Mouse (Mus musculus): Measurements from ENCODE around the gene Klhl23.

Gene Klhl23

GRCm38 (mm10) chr2:69830116-69830515 is 8.4 kb downstream of the Klhl23 start:
- no peak for DNase-seq

- no peak for DNase-seq
These were observed 15.7 kb downstream of the Klhl23 start for GRCm38 (mm10) chr2:69837244-69837967.

GRCm38 (mm10) chr2:69837996-69838395 is 16.3 kb downstream of the Klhl23 start:
- DNase-seq = no peak

DNA sequence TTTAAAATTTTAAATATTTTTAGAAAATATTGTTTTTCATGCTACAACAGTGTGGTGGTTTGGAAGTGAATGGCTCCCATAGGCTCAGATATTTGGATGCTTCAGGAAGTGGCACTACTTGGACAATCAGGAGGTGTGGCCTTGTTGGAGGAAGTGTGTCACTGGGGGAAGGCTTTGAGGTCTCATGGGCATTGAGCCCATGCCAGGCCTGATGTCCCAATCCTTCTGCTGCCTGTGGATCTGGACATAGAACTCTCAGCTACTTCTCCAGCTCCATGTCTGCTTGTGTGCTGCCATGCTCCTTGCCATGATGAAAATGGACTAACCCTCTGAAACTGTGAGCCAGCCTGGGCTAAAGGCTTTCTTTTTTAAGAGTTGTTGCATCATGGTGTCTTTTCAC is 17.0 kb downstream of the Klhl23 start:
- DNase-seq = no peak

DNA sequence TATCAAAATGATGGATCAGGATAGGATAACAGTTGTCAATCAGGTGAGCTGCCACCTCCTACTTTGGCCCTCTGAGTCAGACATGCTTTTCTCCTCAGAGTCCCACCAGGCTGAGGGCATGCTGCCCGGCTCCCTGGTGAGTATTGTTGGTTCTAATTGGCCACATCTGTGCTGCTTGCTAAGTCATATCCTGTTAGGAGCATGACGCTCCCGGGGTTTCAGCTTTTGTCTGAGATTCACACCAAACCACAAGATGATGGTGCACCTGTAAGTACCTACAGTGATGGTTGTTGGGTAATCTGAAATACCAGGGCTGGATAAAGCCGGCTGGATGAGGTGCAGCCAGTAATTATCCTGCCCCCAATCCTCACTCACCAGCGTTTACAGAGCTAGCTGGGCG is 18.5 kb downstream of the Klhl23 start:
- DNase-seq = no peak

DNA sequence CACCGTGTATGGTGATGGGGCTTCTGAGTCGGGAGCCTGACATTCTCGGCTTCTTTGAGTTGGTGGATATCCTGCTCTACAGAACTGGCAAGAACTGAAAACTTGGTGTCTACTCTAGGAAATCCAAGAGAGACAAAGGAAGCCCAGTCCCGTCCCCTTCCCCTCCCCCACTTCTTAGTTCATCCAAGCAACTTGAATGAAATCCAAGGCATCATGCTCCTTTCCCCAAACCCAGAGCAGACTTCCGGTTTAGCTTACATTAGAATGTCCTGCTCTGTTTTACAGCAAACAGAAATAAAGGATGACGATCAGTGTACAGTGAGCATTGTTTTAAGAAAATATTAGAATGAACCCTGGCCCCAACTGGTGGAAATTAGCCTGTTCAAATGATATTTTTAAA is 27.5 kb downstream of the Klhl23 start:
- DNase-seq = no peak

- DNase-seq = no peak
These were observed 29.8 kb downstream of the Klhl23 start for GRCm38 (mm10) chr2:69851427-69852058.

GRCm38 (mm10) chr2:69856392-69856791 is 34.6 kb downstream of the Klhl23 start:
- peak; percentile 7 for DNase-seq

GRCm38 (mm10) chr2:69857882-69858281 is 36.1 kb downstream of the Klhl23 start:
- no peak for DNase-seq

GRCm38 (mm10) chr2:69860972-69861452 is 39.3 kb downstream of the Klhl23 start:
- DNase-seq = peak; percentile 50

DNA sequence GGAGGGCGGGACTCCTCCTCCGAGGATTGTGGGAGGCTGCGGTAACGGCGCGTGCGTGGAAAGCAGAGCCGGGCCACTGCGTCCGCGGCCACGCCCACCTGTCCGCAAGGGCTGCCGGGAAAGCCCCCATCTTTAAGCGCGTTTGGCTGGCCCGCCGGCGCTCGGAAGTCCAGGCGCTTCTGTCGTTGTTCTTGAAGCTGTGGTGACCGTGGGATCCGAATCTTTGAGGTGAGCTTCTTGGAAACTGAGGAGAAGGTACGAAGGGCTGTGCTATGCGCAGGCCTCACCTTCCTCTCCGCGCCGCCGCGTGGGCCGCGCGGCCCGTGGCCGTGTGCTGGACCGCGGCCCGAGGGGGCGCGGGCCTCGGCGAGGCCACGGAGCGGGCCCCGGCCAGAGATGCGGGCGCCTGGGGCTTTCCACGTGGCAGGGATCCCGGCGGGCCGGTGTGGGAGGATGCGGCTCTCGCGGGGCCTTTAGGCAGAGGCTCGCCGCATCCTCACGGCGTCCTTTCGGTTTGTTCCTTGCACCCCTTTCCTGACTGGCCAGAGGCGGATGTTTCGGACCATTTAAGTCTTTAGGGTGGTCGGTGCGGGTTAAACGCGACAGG is 39.8 kb downstream of the Klhl23 start, which contains the start of gene Ssb:
TSS of gene Ssb (plus strand) at position 78 of the 607 bp plus-strand sequence.
- DNase-seq = peak; percentile 95

- no peak for DNase-seq
These were observed 40.4 kb downstream of the Klhl23 start for GRCm38 (mm10) chr2:69862117-69862657.

GRCm38 (mm10) chr2:69883990-69884391 is 62.2 kb downstream of the Klhl23 start:
- DNase-seq = no peak

- no peak for DNase-seq
These were observed 62.8 kb downstream of the Klhl23 start for GRCm38 (mm10) chr2:69884581-69884980.

DNA sequence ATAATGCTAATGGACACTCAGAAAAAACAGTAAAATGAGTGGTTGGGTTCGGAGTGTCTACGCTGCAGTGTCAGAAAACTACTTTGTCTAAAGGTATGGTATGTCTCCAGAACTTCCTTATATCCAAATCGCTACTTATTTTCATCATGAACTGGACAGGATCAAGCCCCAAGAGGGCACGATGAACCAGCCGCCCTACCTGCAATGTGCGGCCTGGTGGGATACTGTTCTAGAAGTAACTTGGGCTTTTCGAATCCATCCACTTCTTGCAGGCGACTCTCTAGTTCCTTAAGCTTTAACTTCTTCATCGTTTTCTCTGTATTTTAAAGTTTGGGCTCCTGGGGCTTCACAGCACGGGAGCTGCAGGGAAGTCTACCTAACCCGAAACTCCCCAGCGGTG is 63.3 kb downstream of the Klhl23 start:
- no peak for DNase-seq

- DNase-seq = peak; percentile 89
These were observed 63.9 kb downstream of the Klhl23 start, which contains the start of gene Mettl5 for GRCm38 (mm10) chr2:69885451-69886305. Gene Mettl5 (minus strand): TSS chr2:69885615.
